Mouse (Mus musculus): ENCODE measurements around the gene Pard3.

Gene Pard3

DNA sequence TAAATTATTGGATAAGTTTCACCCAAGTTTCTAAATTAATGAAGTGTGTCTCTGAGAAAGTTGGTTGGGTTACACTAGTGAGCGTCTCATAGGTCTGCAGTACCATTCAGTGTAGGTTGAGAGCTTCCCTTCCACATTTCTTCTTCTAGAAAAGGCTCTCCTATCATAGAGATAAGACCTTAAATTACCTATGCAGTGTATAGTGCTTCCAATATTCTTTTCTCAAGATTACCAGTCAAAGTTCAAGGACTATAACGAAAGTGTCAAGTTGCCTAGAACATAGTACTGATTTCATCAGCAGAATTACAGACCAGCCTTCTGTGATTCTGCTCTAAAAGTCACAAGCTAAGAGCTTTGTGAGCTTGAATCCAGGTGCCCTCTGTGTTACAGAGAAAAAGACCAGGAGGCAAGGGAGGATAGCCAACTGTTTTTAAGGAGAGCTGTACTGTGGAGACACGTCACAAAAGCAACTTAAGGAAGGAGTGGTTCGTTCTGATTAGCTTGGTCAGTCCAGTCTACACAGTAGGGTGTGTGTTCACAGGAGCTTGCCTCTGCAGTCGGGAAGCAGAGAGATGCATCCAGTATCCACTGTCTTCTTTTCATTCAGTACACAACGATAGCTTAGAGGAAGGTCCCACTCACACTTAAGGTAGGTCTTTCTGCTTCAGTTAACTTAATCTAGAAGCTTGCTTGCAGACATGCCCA lies 229.5 kb downstream of the Pard3 start:
- DNase-seq (ENCODE audit: low spot score), result no peak

DNA sequence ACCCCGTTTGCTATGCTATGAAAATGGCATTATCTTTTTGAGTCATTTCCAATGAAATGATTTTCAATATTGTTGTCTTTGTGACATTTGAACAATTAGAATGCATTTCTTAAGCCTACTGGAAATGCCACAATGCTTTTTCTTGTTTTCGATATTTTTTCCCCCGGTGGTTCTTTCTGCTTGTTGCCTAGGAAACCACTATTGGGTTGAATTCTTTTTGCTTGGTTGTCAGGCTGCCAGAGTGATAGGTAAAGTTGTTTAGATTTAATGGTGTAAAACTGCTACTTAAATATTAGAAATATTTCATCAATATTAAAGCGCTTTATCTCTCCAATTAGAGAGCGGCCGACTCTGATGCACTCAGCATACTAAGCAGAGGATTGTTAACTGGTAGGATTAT lies 230.4 kb downstream of the Pard3 start:
- no peak for DNase-seq (ENCODE audit: low spot score)

DNA sequence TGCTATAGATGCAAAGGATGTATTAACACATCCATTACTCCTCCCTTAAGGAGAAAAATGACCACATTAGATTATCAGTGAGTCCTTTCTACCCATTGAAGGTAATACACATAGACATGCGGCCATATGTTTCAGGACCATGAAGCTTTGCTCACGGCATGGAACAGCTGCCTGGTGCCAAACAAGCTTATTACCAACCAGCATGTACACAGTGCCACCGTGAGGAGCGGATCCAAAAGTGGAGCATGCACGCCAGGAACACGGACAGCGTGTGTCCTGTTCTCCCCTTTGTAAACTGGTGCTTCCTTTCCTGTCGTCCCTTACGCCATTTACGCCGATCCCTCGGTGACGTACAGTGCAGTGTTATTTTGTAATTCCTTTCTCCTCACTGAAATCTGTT lies 232.2 kb downstream of the Pard3 start:
- DNase-seq (ENCODE audit: low spot score), result no peak

DNA sequence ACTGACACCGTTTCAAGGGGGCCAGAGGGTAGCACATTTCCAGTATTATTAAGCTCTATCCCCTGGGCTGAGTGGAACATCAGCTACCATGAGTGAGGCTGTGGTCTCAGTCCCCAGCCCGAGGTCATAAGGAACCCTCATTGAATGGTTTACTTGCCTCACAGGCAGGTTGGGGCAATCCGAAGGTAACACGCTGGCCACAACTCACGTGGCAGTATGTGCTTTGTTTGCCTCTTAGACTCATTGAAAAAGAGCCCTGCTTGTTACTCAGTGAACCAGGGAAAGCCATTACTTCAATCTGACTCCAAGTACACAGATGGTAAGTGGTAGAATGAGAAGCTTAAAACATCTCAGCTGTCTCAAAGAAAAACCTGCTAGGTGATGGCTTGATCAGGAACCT lies 236.8 kb downstream of the Pard3 start:
- DNase-seq (ENCODE audit: low spot score), result no peak

DNA sequence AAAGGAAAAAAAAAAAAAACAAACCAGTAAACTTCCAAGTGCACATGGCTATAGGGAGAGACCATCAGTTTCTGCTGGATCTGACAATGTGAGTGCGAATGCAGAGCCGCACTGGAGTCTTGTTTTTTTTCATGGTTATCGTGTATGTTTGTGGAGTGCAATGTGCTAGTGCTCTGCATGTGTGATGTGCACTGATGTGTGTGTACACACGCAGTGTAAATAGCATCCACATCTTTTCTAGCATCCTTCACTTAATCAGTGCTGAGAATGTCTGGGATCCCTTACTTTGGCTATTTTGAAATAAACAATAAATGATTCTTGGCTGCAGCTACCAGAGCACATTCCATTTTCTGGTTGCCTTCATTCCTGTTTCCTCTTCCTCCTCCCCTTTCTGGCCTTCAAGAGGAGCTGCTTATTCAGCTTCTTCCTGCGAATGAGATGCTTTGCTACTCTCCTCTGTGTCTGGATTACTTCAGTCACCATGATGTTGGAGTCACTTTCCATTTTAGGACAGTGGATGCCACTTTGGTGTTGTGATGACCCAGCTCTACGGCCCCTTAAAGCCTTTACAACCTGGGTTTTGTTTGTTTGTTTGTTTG lies 239.3 kb downstream of the Pard3 start:
- no peak for DNase-seq (ENCODE audit: low spot score)

DNA sequence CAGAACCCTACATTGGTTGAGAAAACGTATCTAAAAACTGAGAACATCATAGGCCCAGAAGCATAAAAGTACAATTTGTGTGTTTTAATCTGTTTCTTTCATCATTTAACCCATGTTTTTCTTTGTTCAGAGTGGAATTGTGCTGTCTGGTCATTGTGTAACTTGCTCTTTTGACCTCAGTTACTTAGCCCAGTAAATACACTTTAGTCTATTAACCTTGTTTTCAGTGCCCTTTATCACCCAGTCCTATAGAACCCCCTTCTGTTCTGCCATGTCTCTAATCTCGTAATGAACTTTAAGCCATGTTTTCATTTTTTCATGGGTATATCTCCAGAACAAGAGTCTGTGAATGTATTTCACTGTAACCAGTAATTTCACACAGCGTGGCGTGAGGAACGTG lies 243.3 kb downstream of the Pard3 start:
- DNase-seq (ENCODE audit: low spot score), result no peak

DNA sequence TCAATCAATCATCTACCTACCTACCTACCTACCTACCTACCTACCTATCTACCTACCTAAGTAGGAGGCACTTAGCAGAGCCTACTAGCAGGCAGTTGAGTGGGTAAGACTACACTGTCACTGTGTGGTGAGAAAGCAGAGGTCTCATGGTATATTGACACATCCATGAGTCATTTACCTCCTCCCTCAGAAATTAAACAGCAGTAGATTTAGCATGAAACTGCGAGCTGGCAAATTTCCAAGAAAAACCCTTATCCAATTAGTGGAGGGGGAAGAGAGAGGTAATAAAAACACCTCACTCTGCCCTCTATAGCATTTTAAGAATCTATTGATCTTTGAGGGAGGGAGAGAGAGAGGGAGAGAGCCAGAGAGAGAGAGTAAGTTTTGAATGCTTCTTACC lies 245.7 kb downstream of the Pard3 start:
- DNase-seq (ENCODE audit: low spot score), result no peak

DNA sequence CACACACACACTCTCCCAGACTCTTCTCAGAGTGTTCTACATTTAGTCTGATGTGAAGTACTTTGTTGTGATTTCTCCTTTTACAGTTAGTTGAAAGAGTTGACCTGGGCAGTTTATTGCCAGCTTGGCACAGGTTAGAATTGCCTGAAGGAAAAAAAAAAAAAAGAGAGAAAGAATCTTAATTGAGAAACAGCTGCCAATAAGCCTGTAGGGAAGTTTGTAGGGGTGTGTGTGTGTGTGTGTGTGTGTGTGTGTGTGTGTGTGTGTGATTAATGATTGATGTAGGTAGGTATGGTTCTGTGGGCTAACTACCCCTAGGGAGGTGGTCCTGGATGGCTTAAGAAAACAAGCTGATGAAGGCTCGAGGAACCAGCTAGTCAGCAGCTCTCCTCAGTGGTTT lies 252.1 kb downstream of the Pard3 start:
- no peak for DNase-seq (ENCODE audit: low spot score)

DNA sequence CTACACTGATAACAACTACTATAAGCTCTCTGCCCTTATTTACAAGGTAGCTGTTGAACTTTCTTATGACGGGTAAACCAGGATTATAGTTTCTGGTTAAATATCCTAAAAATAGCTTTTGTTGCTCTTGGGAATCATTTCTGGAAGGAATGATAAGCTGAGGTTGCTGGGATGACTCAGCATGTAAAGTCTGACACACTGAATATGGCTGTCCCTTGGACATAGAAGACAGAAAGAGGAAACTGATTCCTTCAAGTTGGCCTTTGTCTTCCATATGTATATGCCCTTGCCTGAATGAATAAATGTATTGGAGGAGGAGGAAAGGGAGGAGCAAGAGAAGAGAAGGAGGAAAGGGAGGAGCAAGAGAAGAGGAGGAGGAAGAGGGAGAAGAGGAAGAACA lies 254.2 kb downstream of the Pard3 start:
- DNase-seq (ENCODE audit: low spot score), result no peak

DNA sequence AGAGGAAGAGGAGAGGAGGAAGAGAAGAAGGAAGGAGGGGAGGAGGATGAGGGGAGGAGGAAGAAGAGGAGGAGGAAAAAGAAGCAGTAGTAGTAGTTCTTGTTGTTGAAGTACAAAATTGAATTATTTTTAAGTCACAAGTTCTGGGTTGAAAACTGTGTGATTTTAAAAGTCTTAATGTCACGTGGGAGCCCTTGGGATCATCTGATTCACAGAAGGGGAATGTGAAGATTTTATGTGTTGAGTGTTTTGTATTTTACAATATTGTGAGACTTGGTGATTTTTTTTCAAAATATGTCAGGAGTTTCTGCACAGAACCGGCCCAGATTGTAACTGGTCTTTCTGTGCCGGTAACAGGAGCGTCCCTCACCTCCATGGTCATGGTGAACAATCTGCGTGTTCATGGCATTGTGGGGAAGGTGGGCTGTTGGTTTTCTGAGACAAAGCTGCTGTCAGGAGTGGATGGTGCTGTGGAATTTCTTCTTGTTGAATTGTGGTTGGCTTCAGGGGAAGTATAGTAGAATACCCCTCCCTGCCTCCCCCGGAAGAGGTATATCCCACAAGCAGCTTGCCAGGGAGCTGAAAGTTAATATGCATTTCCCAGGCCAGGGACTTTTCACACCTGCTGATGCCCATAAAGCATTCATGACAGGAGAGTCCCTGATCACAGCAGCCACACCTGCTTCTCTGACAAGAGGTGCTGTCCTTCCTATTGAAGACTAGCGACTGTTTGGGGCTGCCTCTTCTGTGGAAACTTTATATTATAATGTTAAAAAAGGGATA lies 254.9 kb downstream of the Pard3 start:
- no peak for DNase-seq (ENCODE audit: low spot score)

DNA sequence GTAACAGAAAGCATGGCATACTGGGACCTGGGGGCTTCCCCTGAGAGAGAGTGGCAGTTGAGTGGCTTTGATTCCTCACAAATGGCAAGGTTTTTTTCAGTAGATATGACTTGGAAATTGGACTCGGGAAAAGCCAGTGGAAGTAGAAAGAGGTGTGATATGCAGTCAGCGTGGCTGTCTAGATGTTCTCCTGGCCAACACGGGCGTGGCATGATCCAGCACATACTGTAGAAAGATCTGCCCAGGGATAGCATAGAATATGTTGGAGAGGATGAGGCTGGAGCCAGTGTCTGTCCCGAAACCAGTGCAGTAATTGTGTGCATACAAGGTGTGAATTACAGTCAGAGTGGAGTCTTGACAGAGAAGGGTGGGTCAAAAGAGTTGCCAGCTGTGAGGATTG lies 257.2 kb downstream of the Pard3 start:
- DNase-seq (ENCODE audit: low spot score), result no peak

DNA sequence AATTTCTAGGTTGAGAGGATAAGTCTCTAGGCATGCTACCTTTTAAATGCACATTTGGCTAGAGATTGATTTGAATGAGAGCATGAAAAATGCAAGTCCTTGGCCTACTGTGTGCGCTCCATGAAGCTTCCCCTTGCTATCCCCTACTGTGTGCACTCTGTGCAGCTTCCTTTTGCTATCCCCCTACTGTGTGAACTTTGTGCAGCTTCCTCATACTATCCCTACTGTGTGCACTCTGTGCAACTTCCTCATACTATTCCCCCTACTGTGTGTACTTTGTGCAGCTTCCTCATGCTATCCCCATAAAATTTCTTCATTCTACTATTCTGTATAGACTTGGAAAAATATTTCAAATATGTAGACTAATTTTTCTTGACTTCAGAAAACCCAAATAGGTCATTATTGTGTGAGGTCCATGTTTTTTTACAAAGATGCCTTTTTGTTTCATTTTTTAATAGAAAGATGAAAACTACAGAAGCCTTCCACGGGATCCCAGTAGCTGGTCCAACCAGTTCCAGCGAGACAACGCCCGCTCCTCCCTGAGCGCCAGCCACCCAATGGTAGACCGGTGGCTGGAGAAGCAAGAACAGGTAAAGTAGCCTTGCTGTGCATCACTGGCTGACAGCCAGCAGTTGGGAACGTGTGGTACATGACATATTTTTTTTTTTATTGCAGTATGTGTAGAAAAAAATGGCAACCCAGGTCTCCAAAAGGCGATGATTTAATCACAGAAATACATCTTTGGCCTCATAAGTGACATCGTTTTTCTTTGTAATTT lies 260.1 kb downstream of the Pard3 start:
- DNase-seq (ENCODE audit: low spot score), result no peak

DNA sequence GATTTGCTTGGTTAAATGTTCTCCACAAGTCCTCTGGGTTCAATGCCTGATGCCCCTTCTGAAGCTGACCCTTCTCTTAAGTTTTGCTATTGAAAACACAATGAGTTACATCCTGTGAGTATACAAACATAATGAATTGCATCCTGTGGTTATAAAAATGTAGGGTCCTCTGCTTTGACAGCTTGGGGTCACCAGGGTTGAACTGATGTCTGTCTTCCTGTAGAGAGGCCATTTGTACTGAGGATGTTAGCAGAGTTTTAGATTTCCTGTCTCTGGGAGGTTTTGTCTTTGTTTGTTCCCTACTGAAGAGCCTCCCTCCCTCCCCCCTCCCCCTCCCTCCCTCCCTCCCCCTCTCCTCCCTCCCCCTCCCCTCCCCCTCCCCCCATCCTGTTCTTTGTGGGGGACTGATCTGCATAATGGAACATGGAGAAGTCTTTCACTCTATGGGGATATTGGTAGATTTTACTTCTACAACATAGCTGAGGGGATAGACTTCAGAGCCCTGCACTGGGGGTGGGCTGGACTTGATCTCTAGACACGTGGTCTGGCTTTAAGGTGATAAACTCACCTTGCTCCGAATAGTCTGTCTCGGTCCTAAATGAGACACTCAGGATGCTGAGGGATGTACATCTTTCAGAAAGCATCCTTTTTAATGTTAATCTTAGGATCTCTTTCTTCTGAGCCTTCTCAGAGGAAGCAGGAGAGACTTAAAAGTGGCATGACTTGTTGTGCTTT lies 261.3 kb downstream of the Pard3 start:
- DNase-seq (ENCODE audit: low spot score), result no peak

DNA sequence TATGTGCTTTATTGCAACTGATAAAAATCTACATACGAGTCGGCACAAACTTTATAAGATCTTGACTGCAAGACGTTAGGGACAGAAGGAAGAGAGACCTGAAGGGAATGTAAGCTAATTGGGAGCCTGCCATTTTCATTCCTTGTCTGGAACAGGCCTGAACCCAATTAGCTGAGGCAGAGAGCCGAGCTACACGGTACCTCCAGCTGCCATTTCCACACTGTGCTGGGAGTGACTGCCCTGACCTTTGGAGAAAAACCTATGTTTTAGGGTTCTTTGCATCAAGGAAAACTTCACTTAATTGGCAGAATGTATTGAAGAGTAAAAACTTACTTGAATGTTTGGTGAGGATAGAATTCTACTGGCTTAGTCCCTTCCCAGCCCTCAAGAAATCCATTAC lies 262.1 kb downstream of the Pard3 start:
- no peak for DNase-seq (ENCODE audit: low spot score)

DNA sequence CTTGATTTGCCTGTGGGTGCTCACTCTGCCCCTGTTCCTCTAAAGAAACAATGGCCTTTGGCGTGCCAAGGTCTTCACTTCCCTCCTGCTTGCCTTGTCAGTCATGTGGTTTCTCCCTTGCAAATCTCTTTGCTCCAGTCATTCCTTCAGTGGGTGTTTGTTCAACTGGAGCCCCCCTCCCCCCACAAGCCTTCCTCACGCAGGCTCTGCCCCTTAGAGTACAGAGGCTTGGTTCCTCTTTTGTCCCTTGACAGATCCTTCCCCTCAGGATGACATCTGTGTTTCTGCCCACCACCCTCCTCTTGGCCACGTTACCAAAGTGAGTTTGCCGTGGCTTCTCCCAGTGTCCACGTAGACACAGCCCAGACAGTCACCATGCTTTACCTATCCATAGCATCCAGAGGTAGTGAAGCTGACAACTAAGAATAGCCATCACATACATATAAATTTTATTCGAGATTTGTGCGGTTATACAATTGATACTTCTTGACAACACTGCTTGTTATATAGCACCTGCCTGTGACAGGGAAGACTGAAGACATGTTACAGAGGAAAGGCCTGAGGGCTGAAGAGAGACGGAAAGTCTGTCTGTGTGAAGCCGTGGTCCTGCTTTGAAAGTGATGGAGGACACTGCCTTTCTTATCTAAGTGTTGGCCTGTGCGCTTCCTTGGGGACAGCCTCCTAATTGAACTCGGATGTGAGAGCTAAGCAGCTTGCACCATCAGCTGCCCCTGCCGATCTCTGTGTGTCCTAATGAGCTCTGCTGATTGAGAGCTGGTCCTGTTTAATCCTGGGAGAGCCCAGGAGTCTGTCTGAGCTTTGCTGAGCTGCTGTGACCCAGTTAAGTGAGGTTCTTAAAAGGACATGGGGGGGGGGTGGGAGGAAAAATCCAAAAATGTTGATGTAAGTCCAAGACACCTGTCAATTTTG lies 266.8 kb downstream of the Pard3 start:
- DNase-seq (ENCODE audit: low spot score), result no peak

DNA sequence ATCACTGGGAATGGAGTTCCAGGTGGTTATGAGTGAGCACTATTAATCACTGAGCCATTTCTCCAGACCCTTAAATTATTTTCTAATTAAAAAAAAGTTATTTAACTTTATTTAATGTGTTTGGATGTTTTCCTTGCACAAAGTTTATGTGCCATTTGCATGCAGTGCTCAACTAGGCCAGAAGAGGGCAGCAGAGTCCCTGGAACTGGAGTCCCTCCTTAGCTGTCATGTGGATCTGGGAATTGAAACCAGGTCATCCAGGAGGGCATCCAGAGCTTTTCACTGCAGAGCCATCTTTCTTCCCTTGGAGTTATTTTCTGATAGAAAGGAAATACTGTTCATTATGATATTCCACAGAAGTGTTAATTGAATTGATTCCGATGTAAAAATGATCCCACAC lies 268.1 kb downstream of the Pard3 start:
- peak; percentile 15 for DNase-seq (ENCODE audit: low spot score)

DNA sequence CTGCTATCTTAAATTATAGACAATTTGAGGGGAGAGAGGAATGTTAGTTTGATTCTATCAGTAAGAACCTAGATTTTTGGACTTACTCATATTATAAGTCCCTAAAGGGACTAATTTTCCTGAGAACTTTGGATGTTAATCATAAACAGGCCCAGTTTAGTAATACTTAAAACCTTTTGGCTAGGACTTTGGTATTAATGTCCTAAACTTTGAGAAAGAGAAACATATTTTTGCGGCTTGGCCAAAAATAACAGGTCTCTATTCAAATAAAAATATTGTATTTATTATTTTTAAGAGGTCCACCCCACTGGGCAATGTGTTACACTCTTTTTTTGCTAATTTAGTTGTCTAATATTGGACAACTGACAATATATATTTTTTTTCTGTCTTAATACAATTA lies 271.5 kb downstream of the Pard3 start:
- no peak for DNase-seq (ENCODE audit: low spot score)

DNA sequence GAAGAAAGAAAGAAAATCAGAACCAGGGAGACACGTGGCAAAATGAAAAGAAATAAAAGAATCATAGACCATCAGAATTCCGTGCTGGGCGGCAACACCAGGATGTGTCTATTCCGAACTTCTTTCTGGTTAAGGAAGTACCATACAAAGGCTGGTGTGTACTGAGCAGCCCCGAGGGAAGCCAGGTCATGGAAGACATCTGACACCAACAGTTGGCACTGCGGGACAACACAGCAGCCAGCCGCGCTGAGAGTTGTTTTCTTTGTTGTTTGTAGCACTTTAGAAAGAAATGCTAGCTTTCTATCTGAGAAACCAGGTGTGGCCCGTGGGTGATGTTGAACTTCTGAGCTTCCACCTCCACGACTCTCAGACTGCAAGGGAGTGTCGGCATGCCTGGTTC lies 274.5 kb downstream of the Pard3 start:
- DNase-seq (ENCODE audit: low spot score), result no peak

DNA sequence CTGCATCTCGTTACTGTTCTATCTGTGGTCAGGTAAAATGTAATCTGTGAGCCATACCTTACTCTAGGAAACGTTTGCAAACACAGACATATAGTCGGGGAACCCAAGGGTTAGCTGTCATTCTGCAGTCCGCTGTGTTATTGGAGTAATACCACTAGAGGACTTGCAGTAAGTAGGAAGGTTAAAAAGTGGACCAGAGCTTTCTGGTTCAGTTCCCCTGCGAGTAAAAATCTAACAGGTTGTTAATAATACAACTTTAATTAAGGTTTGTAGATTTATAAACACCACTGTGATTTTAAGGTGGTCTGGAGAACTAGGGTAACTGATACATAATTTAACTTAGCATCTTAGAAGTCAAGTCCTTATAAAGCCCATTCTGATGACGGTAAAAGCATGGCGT lies 277.4 kb downstream of the Pard3 start:
- no peak for DNase-seq (ENCODE audit: low spot score)

DNA sequence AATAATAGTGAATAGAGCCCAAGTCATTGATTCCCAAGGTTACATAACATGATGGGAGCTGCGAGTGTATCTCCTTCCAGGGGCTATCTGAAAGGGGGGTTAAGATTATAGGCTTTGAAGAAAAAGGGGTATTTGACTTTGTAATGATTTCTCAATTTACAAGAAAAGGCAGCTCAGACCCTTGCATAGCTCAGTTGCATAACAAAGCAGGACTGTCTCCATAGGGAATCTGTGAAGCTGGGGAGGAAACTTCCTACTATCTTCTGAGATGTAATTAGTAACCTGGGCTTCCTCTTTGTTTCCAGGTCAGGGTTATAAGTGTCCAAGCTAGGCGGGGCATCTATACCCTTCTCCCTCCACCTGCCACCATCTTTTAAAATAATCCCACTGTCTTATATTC lies 279.4 kb downstream of the Pard3 start:
- no peak for DNase-seq (ENCODE audit: low spot score)

DNA sequence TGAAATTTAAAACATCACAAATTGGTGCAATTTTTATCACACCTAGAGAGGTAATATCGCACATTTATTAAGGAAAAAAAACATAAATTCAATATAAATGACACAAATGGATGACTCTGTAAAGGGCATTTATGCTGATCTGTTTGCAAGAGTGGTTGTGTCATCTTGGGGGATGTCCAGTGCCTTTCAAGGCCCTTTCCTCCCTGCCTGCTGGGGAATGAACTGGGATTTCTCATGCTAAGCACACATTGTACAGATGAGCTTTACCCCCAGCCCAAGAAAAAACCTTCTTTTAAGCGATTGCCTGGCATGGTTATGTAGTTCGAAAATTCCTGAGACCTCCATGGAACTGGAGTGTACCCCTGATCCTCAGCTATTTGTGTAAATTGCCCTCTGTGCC lies 280.7 kb downstream of the Pard3 start:
- DNase-seq (ENCODE audit: low spot score), result no peak

Data from ovary, postnatal 10 days (tissue).